Mouse (Mus musculus) liver, embryonic 11.5 days (tissue): ENCODE measurements around the gene Grb10. TPM values are rescaled to one million over a fixed set of nuclear protein-coding genes. Genes with fewer than 3 reads are reported as not detected.

ENCODE experiments used
- ATAC-seq: fragments of 200-750 bp; cut with Nextera tagmentation; replicated peaks from 2 replicates; pipeline ENCODE4 v1.8.0; 2017; ENCODE audit warnings: moderate number of reproducible peaks, mild to moderate bottlenecking, moderate TSS enrichment, moderate library complexity; ENCODE audit not compliant: low FRiP score
- DNase-seq: peaks from one replicate; pipeline ENCODE4 v3.0.0-alpha.2; 2017; ENCODE audit warnings: low spot score
- H3K27ac ChIP-seq: fragments of 300-500 bp; sonication (generic); 2 replicates; pipeline ENCODE4 v1.5.1; 2014; ENCODE audit warnings: mild to moderate bottlenecking, low read depth, low read length, control low read depth
- H3K27me3 ChIP-seq: fragments of 300-500 bp; sonication (generic); replicated peaks from 2 replicates; pipeline ENCODE4 v1.6.1; 2014; ENCODE audit warnings: low read length, mixed read lengths; ENCODE audit not compliant: control insufficient read depth, insufficient read depth
- H3K36me3 ChIP-seq: fragments of 300-500 bp; sonication (generic); 2 replicates; pipeline ENCODE4 v1.6.1; 2014; ENCODE audit warnings: mild to moderate bottlenecking, low read length, moderate library complexity, mixed read lengths; ENCODE audit not compliant: control insufficient read depth, insufficient read depth
- H3K4me1 ChIP-seq: fragments of 300-500 bp; sonication (generic); replicated peaks from 2 replicates; pipeline ENCODE4 v1.6.1; 2014; ENCODE audit warnings: low read length, mixed read lengths; ENCODE audit not compliant: control insufficient read depth, insufficient read depth
- H3K4me2 ChIP-seq: fragments of 300-500 bp; sonication (generic); 2 replicates; pipeline ENCODE4 v1.6.1; 2014; ENCODE audit warnings: mild to moderate bottlenecking, control low read depth, moderate library complexity
- H3K4me3 ChIP-seq: fragments of 300-500 bp; sonication (generic); 2 replicates; pipeline ENCODE4 v1.5.1; 2014; ENCODE audit warnings: low read depth, low read length, control low read depth
- H3K9ac ChIP-seq: fragments of 300-500 bp; sonication (generic); 2 replicates; pipeline ENCODE4 v1.6.1; 2014; ENCODE audit warnings: low read depth, low read length, control low read depth
- H3K9me3 ChIP-seq: fragments of 300-500 bp; sonication (generic); 2 replicates; pipeline ENCODE4 v1.6.1; 2016; ENCODE audit warnings: low read length, inconsistent platforms, mixed read lengths; ENCODE audit not compliant: control insufficient read depth
- WGBS: fragments of 180-500 bp; shearing (Covaris S2); extraction: QIAGEN DNeasy Blood & Tissue Kit; methylation state at CpG from one replicate; pipeline ENCODE4 v1.1.7; 2014; 5-methylcytosine and 5-hydroxymethylcytosine counted together
- polyA plus RNA-seq: library from polyadenylated mRNA; unstranded; fragments of >200 nt; fragmentation: Nextera tagmentation; extraction: Ambion mirVana; gene quantifications from 2 replicates; pipeline ENCODE4 v1.2.1, GENCODE M21; 2014

Grb10 gene
- polyA plus RNA-seq, 1 experiment from 2014 or later = 195 TPM

DNA sequence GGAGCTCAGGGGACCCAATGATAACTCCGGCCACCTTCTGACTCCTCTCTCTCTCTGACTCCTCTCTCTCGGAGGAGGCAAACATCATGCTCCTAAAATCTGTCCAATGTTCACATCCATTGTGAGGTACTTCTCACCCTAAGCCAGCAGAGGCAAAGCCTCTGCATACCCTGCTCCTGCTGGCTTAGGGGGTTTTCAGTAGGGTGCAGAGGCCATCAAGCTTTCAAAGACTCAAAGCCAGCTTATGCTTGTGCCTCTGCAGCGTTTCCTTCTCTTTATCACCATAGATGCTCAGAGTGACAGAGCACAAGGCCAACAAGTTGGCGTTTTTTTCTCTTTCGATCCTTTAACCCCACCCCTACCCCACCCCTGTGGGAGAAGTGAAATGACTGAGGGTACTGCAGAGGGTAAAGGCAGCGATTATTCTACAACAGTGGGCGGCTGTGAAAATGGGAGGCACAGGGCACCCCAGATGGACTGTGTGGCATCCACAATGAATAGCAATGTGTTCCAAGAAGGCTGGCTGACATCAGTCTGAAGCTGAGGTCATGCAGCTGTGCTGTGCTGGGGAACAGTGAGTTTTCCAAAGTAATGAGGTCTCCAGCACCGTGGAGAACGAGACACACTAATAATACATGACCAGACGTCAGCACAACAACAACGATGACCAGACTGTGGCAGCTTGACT, 106.2 kb downstream of the Grb10 start:
- H3K36me3 ChIP-seq = peaks cover 33% of the 10 kb centered on the region; the same call in 1 of the 2 replicates
- no peaks in the 10 kb centered on the region for H3K9me3 ChIP-seq
- DNase-seq (no peak), ATAC-seq (no peak)
- no peak overlapping the region for H3K4me3 ChIP-seq
- H3K4me1 ChIP-seq = peaks cover 9% of the 10 kb centered on the region
- 80% methylated on average over 11 of the region's 11 CpGs for WGBS
- H3K4me2 ChIP-seq = no peak overlapping the region
- H3K9ac ChIP-seq = no peak overlapping the region
- H3K27me3 ChIP-seq = no peaks in the 10 kb centered on the region
- H3K27ac ChIP-seq = no peak overlapping the region

DNA sequence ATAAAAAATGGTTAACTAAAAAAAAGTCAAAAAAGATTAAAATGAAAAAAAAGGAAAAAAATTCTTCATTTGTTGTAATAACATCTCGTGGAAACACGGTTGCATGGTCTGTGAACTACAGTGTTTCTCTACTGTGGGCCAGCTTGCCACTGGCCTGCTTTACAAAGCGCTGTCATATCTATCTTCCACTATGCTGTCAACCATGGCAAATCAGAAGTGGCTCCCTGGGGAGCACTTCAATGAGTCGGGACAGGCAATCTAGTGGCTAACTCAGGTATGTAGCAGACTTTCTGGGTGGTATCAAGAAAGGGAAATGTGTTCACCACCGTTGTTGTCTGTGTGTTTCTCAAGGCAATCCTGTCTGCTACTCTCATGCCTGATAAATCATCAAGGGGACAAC, 106.8 kb downstream of the Grb10 start:
- H3K9ac ChIP-seq = no peak overlapping the region
- H3K36me3 ChIP-seq = peaks cover 30% of the 10 kb centered on the region; the same call in 1 of the 2 replicates
- no peaks in the 10 kb centered on the region for H3K27me3 ChIP-seq
- H3K4me1 ChIP-seq = peaks cover 9% of the 10 kb centered on the region
- H3K4me3 ChIP-seq = no peak overlapping the region
- H3K27ac ChIP-seq = no peak overlapping the region
- H3K4me2 ChIP-seq = no peak overlapping the region
- no peaks in the 10 kb centered on the region for H3K9me3 ChIP-seq
- WGBS = 88% methylated on average over 5 of the region's 5 CpGs
- no peak for DNase-seq
- ATAC-seq = no peak

DNA sequence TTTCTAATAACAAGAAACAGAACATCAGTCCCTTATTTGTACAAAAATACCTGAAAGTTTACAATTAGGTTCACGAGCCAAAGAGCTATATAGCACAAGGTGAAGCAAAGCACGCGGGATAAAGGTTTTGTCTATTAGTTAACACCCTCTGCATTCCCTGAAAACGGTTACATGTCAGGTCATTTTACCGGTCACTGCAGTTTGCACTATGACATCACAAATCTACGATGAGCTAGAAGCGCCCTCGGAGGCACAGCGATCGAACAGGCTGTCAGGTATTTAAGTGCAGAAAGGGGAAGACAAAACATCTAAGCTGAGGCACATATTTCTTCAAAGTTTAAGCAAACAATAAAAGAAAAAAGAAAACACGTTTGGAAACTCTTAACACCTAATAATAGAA, 108.0 kb downstream of the Grb10 start:
- ATAC-seq (no peak), DNase-seq (no peak)
- no peak overlapping the region for H3K27ac ChIP-seq
- no peak overlapping the region for H3K9ac ChIP-seq
- H3K27me3 ChIP-seq = no peaks in the 10 kb centered on the region
- 87% methylated on average over 11 of the region's 11 CpGs for WGBS
- peaks cover 9% of the 10 kb centered on the region for H3K4me1 ChIP-seq
- H3K36me3 ChIP-seq = peaks cover 22% of the 10 kb centered on the region; the same call in 1 of the 2 replicates
- no peaks in the 10 kb centered on the region for H3K9me3 ChIP-seq
- H3K4me3 ChIP-seq = no peak overlapping the region
- H3K4me2 ChIP-seq = no peak overlapping the region

DNA sequence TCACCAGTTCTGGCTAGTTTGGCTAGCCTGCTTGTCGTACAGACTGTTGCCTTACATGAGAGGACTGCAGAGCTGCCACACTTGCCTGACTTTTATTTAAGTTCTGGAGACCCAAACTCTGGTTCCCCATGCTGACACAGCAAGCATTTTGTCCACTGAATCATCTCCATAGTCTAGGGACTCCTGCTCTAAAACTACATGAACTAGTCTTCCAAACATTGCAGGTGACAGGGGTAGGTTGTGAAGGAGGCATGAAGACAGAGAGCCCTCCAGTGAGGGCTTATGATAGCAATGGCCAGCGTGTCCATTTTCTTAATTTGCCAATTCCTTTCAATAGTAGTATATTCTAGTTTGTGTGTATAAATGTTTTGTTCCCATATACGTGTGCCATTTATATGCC, 109.4 kb downstream of the Grb10 start:
- H3K9me3 ChIP-seq = no peaks in the 10 kb centered on the region
- H3K4me3 ChIP-seq = no peak overlapping the region
- peaks cover 11% of the 10 kb centered on the region; the same call in 1 of the 2 replicates for H3K36me3 ChIP-seq
- no peak overlapping the region for H3K9ac ChIP-seq
- H3K27me3 ChIP-seq = no peaks in the 10 kb centered on the region
- ATAC-seq (no peak), DNase-seq (no peak)
- H3K27ac ChIP-seq = no peak overlapping the region
- 84% methylated on average over 3 of the region's 3 CpGs for WGBS
- H3K4me2 ChIP-seq = no peak overlapping the region
- peaks cover 4% of the 10 kb centered on the region for H3K4me1 ChIP-seq

DNA sequence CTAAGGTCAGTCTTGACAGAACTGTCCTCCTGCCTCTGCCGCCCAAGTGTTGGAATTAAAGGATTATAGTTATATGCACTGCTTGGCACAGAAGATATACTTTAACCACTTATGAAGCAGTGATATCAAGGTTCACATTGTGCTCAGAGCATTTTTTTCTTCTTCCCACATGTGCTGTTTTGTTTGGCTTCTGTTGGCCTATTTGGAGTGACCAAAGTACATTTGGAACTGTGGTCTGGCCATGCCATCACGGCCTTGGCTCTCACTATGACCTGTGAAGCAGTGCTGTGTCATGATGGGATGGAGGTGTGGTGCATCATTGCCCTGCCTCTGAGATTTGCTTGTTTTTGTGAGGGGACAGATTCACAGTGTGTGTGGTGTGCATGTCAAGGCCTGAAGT, 109.9 kb downstream of the Grb10 start:
- Histone ChIP-seq H3K9me3 (no peaks in the 10 kb centered on the region), H3K4me3 (no peak overlapping the region), H3K4me2 (no peak overlapping the region), H3K4me1 (peaks cover 8% of the 10 kb centered on the region), H3K9ac (no peak overlapping the region), H3K36me3 (peaks cover 10% of the 10 kb centered on the region; the same call in 1 of the 2 replicates), H3K27ac (no peak overlapping the region), H3K27me3 (no peaks in the 10 kb centered on the region)
- DNase-seq (no peak), ATAC-seq (no peak; the same call in 1 of the 2 replicates)
- 83% methylated on average over 2 of the region's 2 CpGs for WGBS

DNA sequence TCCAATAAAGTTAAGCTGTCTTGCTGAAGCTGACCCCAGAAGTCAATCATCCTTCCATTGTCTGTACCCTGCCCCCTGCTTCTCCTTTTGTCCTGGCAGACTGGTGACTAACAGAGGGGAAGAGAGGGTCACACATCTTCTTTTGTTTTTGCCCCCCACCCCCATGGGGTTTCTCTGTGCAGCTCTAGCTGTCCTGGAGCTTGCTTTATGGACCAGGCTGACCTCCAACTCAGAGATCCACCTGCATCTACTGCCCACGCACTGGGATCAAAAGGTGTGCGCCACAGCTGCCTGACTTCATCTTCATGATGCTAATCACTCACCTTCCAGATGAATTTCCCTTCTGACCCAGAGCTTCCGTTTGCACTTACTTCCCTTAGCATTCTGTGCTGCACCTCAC, 114.6 kb downstream of the Grb10 start:
- H3K4me2 ChIP-seq = no peak overlapping the region
- no peak overlapping the region for H3K27ac ChIP-seq
- peaks cover 9% of the 10 kb centered on the region for H3K4me1 ChIP-seq
- 64% methylated on average over 3 of the region's 3 CpGs for WGBS
- H3K9me3 ChIP-seq = no peaks in the 10 kb centered on the region
- H3K27me3 ChIP-seq = no peaks in the 10 kb centered on the region
- no peak overlapping the region for H3K4me3 ChIP-seq
- H3K9ac ChIP-seq = no peak overlapping the region
- H3K36me3 ChIP-seq = no peaks in the 10 kb centered on the region
- DNase-seq = no peak
- no peak for ATAC-seq

DNA sequence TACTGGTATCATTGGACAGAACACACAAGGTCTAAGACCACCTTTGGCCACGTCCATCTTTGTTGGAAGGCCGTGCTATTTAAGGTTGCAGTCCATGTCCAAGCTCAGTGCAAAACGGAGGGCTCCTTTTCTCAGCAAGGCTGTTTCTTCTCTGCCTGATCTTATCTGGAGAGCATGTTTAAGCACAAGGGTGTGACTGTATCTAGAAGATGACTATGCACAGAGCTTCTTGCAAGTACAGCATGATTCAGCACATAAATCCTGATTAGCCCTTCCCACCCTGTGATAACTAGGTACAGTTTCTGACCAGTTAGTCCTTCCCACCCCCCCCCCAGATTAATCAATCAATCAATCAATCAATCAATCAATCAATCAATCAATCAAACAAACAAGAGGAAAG, 115.1 kb downstream of the Grb10 start:
- ATAC-seq (peak; percentile 71), DNase-seq (no peak)
- H3K27me3 ChIP-seq = no peaks in the 10 kb centered on the region
- H3K9me3 ChIP-seq = no peaks in the 10 kb centered on the region
- H3K4me3 ChIP-seq = no peak overlapping the region
- H3K27ac ChIP-seq = no peak overlapping the region
- H3K36me3 ChIP-seq = no peaks in the 10 kb centered on the region
- 71% methylated on average over 3 of the region's 3 CpGs for WGBS
- H3K4me2 ChIP-seq = no peak overlapping the region
- peaks cover 9% of the 10 kb centered on the region for H3K4me1 ChIP-seq
- no peak overlapping the region for H3K9ac ChIP-seq

DNA sequence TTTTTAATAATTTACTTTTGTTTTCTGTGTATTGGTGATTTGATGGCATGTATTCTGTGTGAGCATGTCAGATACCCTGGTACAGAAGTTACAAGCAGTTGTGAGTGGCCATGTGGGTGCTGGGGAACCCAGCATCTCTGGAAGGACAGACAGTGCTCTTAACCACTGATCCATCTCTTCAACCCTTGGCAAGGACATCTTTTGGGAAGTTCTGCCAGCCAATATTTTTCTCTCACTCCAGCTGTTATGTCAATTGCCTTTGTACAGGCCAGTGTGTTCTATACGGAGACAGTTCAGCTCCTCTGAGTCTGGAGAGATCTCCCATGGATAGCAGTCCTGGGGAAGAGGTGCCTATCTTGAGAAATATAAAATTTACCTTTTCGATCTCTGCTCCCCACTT, 116.4 kb downstream of the Grb10 start:
- no peak overlapping the region for H3K4me3 ChIP-seq
- DNase-seq = no peak
- no peak overlapping the region for H3K4me2 ChIP-seq
- H3K9me3 ChIP-seq = no peaks in the 10 kb centered on the region
- no peak for ATAC-seq
- H3K27ac ChIP-seq = no peak overlapping the region
- peaks cover 9% of the 10 kb centered on the region for H3K4me1 ChIP-seq
- 87% methylated on average over 2 of the region's 2 CpGs for WGBS
- H3K27me3 ChIP-seq = no peaks in the 10 kb centered on the region
- no peak overlapping the region for H3K9ac ChIP-seq
- H3K36me3 ChIP-seq = no peaks in the 10 kb centered on the region

DNA sequence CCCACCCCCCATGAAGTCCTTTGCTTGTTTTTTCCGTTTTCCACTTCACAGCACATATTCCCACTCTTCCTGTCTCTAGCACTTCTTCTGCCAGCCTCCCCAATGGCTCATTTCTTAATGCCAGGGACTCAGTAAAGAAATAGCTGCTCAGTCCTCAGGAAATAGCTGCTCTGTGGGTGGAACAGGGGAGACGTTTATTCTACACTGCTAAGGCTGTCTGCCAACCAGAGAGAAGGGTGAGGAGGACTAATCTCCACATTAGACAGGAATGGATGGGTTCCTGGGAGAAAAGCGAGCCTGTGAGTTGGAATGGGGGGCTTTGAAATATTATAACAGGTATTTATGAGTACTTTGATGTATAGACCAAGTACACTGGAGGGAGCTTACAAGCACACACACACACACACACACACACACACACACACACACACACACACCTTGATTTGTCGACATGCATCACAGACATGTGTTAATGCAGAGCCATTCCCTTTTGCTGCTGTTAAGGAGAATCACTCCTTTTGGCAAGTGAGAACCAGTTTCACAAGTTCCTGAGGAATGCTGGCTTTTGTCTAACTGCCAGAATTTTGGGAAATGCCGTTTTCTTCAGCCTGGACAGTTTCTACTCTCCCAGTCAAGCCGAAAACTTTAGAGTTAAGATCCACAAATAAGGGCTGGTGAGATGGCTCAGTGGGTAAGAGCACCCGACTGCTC, 130.6 kb downstream of the Grb10 start:
- ATAC-seq (no peak), DNase-seq (no peak)
- no peaks in the 10 kb centered on the region for H3K27me3 ChIP-seq
- no peak overlapping the region for H3K4me2 ChIP-seq
- no peaks in the 10 kb centered on the region for H3K9me3 ChIP-seq
- no peak overlapping the region for H3K4me3 ChIP-seq
- no peak overlapping the region for H3K9ac ChIP-seq
- no peak overlapping the region for H3K27ac ChIP-seq
- WGBS = 59% methylated on average over 7 of the region's 7 CpGs
- H3K36me3 ChIP-seq = no peaks in the 10 kb centered on the region
- no peaks in the 10 kb centered on the region for H3K4me1 ChIP-seq
